Mouse (Mus musculus): ENCODE results near the gene Lsm8. TPM values are rescaled to one million over a fixed set of nuclear protein-coding genes. Genes with fewer than 3 reads are reported as not detected.
"Not testable (repeated sequence)": the region's sequence is repeated elsewhere in the genome, so short reads cannot be mapped to it uniquely, and the experiment has no call there.

Gene Lsm8
- polyA plus RNA-seq, 1 experiment from 2014 or later = 108 TPM

DNA sequence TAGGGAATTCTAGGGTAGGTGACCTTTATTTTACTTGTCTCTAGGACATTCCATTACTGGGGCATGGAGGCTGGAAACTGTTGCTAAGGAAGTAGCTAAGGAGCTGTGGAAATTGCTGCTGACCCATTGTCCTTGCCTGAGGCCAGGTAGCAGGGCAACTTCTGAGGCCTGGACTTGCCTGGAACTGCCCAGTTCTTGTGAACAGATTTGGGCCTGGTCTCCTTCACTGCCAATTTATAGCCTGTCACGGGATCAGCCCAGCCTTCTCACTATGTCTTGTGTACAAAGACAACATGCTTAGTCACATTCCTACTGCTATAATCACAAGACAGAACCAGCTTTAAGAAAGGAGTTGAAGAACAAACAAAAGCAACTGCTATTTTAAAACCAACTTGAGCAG, 25.6 kb upstream of the Lsm8 start:
- Histone ChIP-seq H3K4me3 (ENCODE audit: low read depth, low read length) (no peak overlapping the region), H3K27me3 (replicated peaks; ENCODE audit: insufficient read depth, low read length) (no peaks in the 10 kb centered on the region), H3K9me3 (ENCODE audit: low read length) (no peaks in the 10 kb centered on the region), H3K4me1 (ENCODE audit: insufficient read depth, low read depth, low read length) (no peaks in the 10 kb centered on the region), H3K36me3 (ENCODE audit: insufficient read depth, low read length) (no peaks in the 10 kb centered on the region), H3K4me2 (replicated peaks; ENCODE audit: low read depth, low read length) (no peak overlapping the region), H3K9ac (replicated peaks; ENCODE audit: low read depth) (no peak overlapping the region), H3K27ac (ENCODE audit: low read length) (no peak overlapping the region)
- peak; percentile 33 for ATAC-seq
- no peak for DNase-seq (ENCODE audit: low spot score)
- WGBS = 37% methylated on average over 1 of the region's 1 CpGs
- TF ChIP-seq CTCF (IDR thresholded peaks at IDR 0.05) (no peak), EP300 (IDR thresholded peaks at IDR 0.05) (no peak)

GRCm38 (mm10) chr6:18832958-18833357, 15.4 kb upstream of the Lsm8 start:
- Histone ChIP-seq H3K4me3 (ENCODE audit: low read depth, low read length) (no peak overlapping the region), H3K36me3 (ENCODE audit: insufficient read depth, low read length) (no peaks in the 10 kb centered on the region), H3K4me1 (ENCODE audit: insufficient read depth, low read depth, low read length) (no peaks in the 10 kb centered on the region), H3K27ac (ENCODE audit: low read length) (no peak overlapping the region), H3K9ac (replicated peaks; ENCODE audit: low read depth) (no peak overlapping the region), H3K4me2 (replicated peaks; ENCODE audit: low read depth, low read length) (no peak overlapping the region), H3K9me3 (ENCODE audit: low read length) (no peaks in the 10 kb centered on the region), H3K27me3 (replicated peaks; ENCODE audit: insufficient read depth, low read length) (no peaks in the 10 kb centered on the region)
- 70% methylated on average over 1 of the region's 1 CpGs for WGBS
- TF ChIP-seq EP300 (IDR thresholded peaks at IDR 0.05) = no peak
- TF ChIP-seq CTCF (IDR thresholded peaks at IDR 0.05) = no peak
- DNase-seq (ENCODE audit: low spot score) (no peak), ATAC-seq (no peak)

- H3K36me3 ChIP-seq (ENCODE audit: insufficient read depth, low read length); DNase-seq (ENCODE audit: low spot score); ATAC-seq; H3K4me2 ChIP-seq (replicated peaks; ENCODE audit: low read depth, low read length); H3K9me3 ChIP-seq (ENCODE audit: low read length); H3K27ac ChIP-seq (ENCODE audit: low read length); H3K27me3 ChIP-seq (replicated peaks; ENCODE audit: insufficient read depth, low read length); H3K4me3 ChIP-seq (ENCODE audit: low read depth, low read length); H3K4me1 ChIP-seq (ENCODE audit: insufficient read depth, low read depth, low read length); H3K9ac ChIP-seq (replicated peaks; ENCODE audit: low read depth): not testable (repeated sequence)
- no CpG with 5 or more reads among the region's 11 CpGs for WGBS
Measured at GRCm38 (mm10) chr6:18844529-18844928, 3.9 kb upstream of the Lsm8 start.

- not testable (repeated sequence) for H3K4me3 ChIP-seq (ENCODE audit: low read depth, low read length); H3K4me1 ChIP-seq (ENCODE audit: insufficient read depth, low read depth, low read length); H3K27ac ChIP-seq (ENCODE audit: low read length); H3K36me3 ChIP-seq (ENCODE audit: insufficient read depth, low read length); H3K4me2 ChIP-seq (replicated peaks; ENCODE audit: low read depth, low read length); ATAC-seq; H3K9me3 ChIP-seq (ENCODE audit: low read length); H3K9ac ChIP-seq (replicated peaks; ENCODE audit: low read depth); DNase-seq (ENCODE audit: low spot score); H3K27me3 ChIP-seq (replicated peaks; ENCODE audit: insufficient read depth, low read length)
- WGBS = 0% methylated on average over 1 of the region's 7 CpGs
Measured at GRCm38 (mm10) chr6:18845571-18845970, 2.8 kb upstream of the Lsm8 start.

DNA sequence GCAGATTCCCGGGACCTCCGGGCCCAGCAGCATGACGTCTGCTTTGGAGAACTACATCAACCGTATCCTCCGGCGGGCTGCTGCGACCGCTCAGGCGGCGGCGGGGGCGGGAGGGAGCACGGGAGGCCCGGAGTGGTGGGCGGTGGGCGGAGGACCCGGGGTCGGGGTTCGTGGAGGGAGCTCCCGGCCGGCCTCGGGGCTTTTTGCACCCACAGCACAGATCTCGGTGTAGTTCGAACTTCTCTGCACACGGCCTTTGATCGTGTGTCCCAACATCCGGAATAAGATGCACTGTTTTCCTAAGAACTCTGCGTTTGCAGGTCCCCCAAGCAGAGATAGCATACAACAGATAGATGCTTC, 303 bp downstream of the Lsm8 start:
- Histone ChIP-seq H3K4me2 (replicated peaks; ENCODE audit: low read depth, low read length) (peak overlapping the region; percentile 72), H3K9me3 (ENCODE audit: low read length) (no peaks in the 10 kb centered on the region), H3K27ac (ENCODE audit: low read length) (peak overlapping the region; percentile 95), H3K4me1 (ENCODE audit: insufficient read depth, low read depth, low read length) (no peaks in the 10 kb centered on the region), H3K27me3 (replicated peaks; ENCODE audit: insufficient read depth, low read length) (no peaks in the 10 kb centered on the region), H3K36me3 (ENCODE audit: insufficient read depth, low read length) (peaks cover 8% of the 10 kb centered on the region; the same call in 1 of the 2 replicates), H3K9ac (replicated peaks; ENCODE audit: low read depth) (peak overlapping the region; percentile 97), H3K4me3 (ENCODE audit: low read depth, low read length) (peak overlapping the region; percentile 88)
- DNase-seq (ENCODE audit: low spot score) (no peak), ATAC-seq (no peak)
- TF ChIP-seq EP300 (IDR thresholded peaks at IDR 0.05) = no peak
- TF ChIP-seq CTCF (IDR thresholded peaks at IDR 0.05) = no peak
- under 1% methylated on average over 22 of the region's 28 CpGs for WGBS

DNA sequence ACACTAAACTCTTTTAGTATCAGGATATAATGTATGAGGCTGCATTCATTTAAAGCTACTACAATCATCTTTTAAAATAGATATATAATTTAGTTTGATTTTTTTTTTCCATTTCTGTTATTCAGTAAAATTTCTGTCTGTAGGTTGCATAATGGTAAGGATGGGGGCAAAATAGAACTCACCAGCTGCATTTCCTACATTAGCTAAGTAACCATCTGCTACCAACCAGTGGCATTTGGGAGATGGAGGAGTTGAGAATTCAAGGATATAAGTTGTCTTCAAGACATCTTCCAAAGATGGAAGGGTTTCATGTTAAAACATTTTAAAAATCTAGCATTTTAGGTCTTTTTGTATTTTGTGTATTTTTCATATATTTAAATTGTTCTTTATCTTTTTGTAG, 6.9 kb downstream of the Lsm8 start:
- H3K4me1 ChIP-seq (ENCODE audit: insufficient read depth, low read depth, low read length) = no peaks in the 10 kb centered on the region
- no peak for ATAC-seq
- TF ChIP-seq CTCF (IDR thresholded peaks at IDR 0.05) (no peak), EP300 (IDR thresholded peaks at IDR 0.05) (no peak)

DNA sequence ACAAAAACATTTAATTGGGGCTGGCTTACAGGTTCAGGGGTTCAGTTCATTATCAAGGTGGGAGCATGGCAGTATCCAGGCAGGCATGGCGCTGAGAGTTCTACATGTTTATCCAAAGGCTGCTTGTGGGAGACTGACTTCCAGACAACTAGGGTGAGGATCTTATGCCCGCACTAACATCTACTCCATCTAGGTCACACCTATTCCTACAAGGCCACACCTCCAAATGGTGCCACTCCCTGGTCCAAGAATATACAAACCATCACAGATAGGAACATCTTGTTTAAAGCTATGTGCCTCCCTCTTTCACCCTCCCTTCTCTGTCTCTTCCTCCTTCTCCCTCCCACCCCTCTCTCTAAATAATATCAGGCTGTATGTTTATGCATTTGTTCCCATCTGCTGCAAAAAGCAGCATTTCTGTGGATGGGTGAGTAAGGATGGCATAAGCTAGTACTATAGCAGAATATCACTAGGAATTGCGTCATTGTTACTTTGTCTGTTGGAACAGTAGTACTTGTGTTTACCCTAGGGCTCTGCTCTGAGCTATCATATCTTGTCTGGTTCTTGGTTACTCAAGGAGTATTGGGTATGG, 8.2 kb downstream of the Lsm8 start:
- no peaks in the 10 kb centered on the region for H3K4me1 ChIP-seq (ENCODE audit: insufficient read depth, low read depth, low read length)
- no peak for TF ChIP-seq CTCF (IDR thresholded peaks at IDR 0.05)
- TF ChIP-seq EP300 (IDR thresholded peaks at IDR 0.05) = no peak
- peaks cover 23% of the 10 kb centered on the region; the same call in 1 of the 2 replicates for H3K36me3 ChIP-seq (ENCODE audit: insufficient read depth, low read length)
- no peak overlapping the region for H3K27ac ChIP-seq (ENCODE audit: low read length)
- DNase-seq (ENCODE audit: low spot score) (no peak), ATAC-seq (no peak)
- WGBS = 94% methylated on average over 3 of the region's 3 CpGs
- no peak overlapping the region for H3K4me3 ChIP-seq (ENCODE audit: low read depth, low read length)
- no peaks in the 10 kb centered on the region for H3K9me3 ChIP-seq (ENCODE audit: low read length)
- H3K4me2 ChIP-seq (replicated peaks; ENCODE audit: low read depth, low read length) = no peak overlapping the region
- H3K27me3 ChIP-seq (replicated peaks; ENCODE audit: insufficient read depth, low read length) = no peaks in the 10 kb centered on the region
- no peak overlapping the region for H3K9ac ChIP-seq (replicated peaks; ENCODE audit: low read depth)

More for the DNA sequence above, 6.9 kb downstream of the Lsm8 start:
- no peak overlapping the region for H3K27ac ChIP-seq (ENCODE audit: low read length)
- peaks cover 23% of the 10 kb centered on the region; the same call in 1 of the 2 replicates for H3K36me3 ChIP-seq (ENCODE audit: insufficient read depth, low read length)
- H3K4me3 ChIP-seq (ENCODE audit: low read depth, low read length) = no peak overlapping the region
- H3K9ac ChIP-seq (replicated peaks; ENCODE audit: low read depth) = no peak overlapping the region
- H3K4me2 ChIP-seq (replicated peaks; ENCODE audit: low read depth, low read length) = no peak overlapping the region
- DNase-seq (ENCODE audit: low spot score) = no peak
- H3K27me3 ChIP-seq (replicated peaks; ENCODE audit: insufficient read depth, low read length) = no peaks in the 10 kb centered on the region
- H3K9me3 ChIP-seq (ENCODE audit: low read length) = no peaks in the 10 kb centered on the region

Data from lung, postnatal 0 days (tissue).